Mouse (Mus musculus) stomach, embryonic 14.5 days (tissue): ENCODE data around the gene Nckap5l. TPM values are rescaled to one million over a fixed set of nuclear protein-coding genes. Genes with fewer than 3 reads are reported as not detected.

ENCODE experiments used
- ATAC-seq: fragments of 200-750 bp; cut with Nextera tagmentation; 2 replicates; pipeline ENCODE4 v1.8.0; 2017; ENCODE audit warnings: low read depth, moderate TSS enrichment; ENCODE audit not compliant: insufficient number of reproducible peaks, insufficient read depth, low FRiP score
- H3K27ac ChIP-seq: fragments of 300-500 bp; sonication (generic); 2 replicates; pipeline ENCODE4 v1.5.1; 2014; ENCODE audit warnings: mild to moderate bottlenecking, low read length, moderate library complexity, mixed read lengths
- H3K27me3 ChIP-seq: fragments of 300-500 bp; sonication (generic); 2 replicates; pipeline ENCODE4 v1.6.1; 2014; ENCODE audit warnings: low read length, control low read depth, mixed read lengths; ENCODE audit not compliant: control insufficient read depth, insufficient read depth
- H3K36me3 ChIP-seq: fragments of 300-500 bp; sonication (generic); 2 replicates; pipeline ENCODE4 v1.6.1; 2014; ENCODE audit warnings: mild to moderate bottlenecking, control low read depth, low read length, moderate library complexity, mixed read lengths; ENCODE audit not compliant: control insufficient read depth, insufficient read depth
- H3K4me1 ChIP-seq: fragments of 300-500 bp; sonication (generic); 2 replicates; pipeline ENCODE4 v1.6.1; 2014; ENCODE audit warnings: low read length, control low read depth, mixed read lengths; ENCODE audit not compliant: control insufficient read depth, insufficient read depth
- H3K4me2 ChIP-seq: fragments of 300-500 bp; sonication (generic); replicated peaks from 2 replicates; pipeline ENCODE4 v1.6.1; 2014; ENCODE audit warnings: low read depth, low read length, control low read depth
- H3K4me3 ChIP-seq: fragments of 300-500 bp; sonication (generic); 2 replicates; pipeline ENCODE4 v1.5.1; 2014; ENCODE audit warnings: low read depth, low read length, control low read depth
- H3K9ac ChIP-seq: fragments of 300-500 bp; sonication (generic); replicated peaks from 2 replicates; pipeline ENCODE4 v1.6.1; 2014; ENCODE audit warnings: low read depth, mild to moderate bottlenecking, control low read depth, low read length, moderate library complexity, mixed read lengths
- H3K9me3 ChIP-seq: fragments of 300-500 bp; sonication (generic); 2 replicates; pipeline ENCODE4 v1.6.1; 2016; ENCODE audit warnings: low read depth, low read length, control low read depth; ENCODE audit not compliant: control insufficient read depth
- WGBS: fragments of 180-500 bp; shearing (Covaris S2); extraction: QIAGEN DNeasy Blood & Tissue Kit; methylation state at CpG from one replicate; pipeline ENCODE4 v1.1.7; 2014; 5-methylcytosine and 5-hydroxymethylcytosine counted together
- polyA plus RNA-seq: library from polyadenylated mRNA; unstranded; fragments of >200 nt; fragmentation: Nextera tagmentation; extraction: Ambion mirVana; gene quantifications from 2 replicates; pipeline ENCODE4 v1.2.1, GENCODE M21; 2014

Gene Nckap5l
- polyA plus RNA-seq, 1 experiment from 2014 or later: 8.9 TPM

DNA sequence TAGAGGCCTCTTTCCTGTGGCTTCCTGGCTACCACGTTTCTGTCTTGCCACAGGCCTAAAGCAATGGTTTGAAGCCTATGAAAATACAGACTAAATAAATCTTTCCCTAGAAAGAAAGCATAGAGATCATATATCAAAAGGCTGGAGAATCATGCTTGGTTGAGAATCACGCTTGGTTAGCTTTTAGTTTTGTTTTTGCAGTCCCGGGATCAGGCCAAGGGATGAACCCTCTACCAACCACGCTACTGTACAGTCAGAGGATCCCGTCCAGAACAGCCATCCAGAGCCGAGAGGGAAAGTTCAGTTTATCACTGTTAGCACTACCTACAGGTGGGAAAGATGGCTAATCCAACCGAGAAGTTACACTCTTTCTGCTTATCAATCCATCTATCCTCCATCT is 15.2 kb downstream of the Nckap5l start:
- no peaks in the 10 kb centered on the region for H3K9me3 ChIP-seq
- WGBS: 77% methylated on average over 7 of the region's 7 CpGs
- H3K9ac ChIP-seq: no peak overlapping the region
- no peak for ATAC-seq
- H3K4me1 ChIP-seq: peaks cover 34% of the 10 kb centered on the region
- no peak overlapping the region for H3K4me2 ChIP-seq
- no peak overlapping the region for H3K4me3 ChIP-seq
- H3K27me3 ChIP-seq: no peaks in the 10 kb centered on the region
- H3K36me3 ChIP-seq: no peaks in the 10 kb centered on the region; the same call in 1 of the 2 replicates
- H3K27ac ChIP-seq: peak overlapping the region; percentile 93; the same call in 1 of the 2 replicates

DNA sequence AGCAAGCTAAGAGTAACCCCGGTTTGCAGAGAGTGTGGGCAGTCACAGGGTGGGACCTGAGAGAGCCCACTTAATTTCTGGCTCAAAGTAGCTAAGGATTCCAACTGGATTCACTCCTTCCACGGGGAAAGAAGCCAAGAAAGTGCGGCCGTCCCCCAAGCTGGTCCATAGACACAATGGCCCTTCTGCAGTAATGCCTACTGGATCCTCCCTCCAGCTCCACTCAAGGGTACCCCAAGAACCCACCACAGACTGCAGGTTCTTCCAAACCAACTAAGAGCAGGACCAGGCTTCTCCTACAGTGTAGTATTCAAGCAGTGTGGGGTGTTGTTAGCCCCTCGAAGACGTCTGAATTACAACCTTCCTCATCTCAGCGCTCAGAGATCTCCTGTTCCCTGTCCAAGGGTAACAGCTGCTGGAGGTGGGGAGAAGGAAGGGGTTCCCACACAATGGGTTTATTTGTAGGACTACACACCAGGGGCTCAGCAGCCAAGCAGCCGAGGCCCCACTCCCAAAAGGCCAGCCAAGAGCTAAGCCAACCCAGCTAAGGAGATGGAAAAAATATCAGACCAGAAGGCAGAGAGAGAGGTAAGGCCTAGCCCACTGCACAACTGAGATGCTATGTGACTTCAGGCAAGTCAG is 16.6 kb downstream of the Nckap5l start:
- Histone ChIP-seq H3K4me3 (no peak overlapping the region), H3K27me3 (no peaks in the 10 kb centered on the region), H3K4me2 (peak overlapping the region; percentile 28), H3K9me3 (no peaks in the 10 kb centered on the region), H3K9ac (no peak overlapping the region), H3K4me1 (peaks cover 43% of the 10 kb centered on the region), H3K36me3 (no peaks in the 10 kb centered on the region; the same call in 1 of the 2 replicates), H3K27ac (peak overlapping the region; percentile 93)
- ATAC-seq: peak; percentile 40
- WGBS: 19% methylated on average over 8 of the region's 8 CpGs

GRCm38 (mm10) chr15:99440112-99440815 is 17.3 kb downstream of the Nckap5l start:
- peaks cover 43% of the 10 kb centered on the region for H3K4me1 ChIP-seq
- no peaks in the 10 kb centered on the region for H3K27me3 ChIP-seq
- H3K4me2 ChIP-seq: peak overlapping the region; percentile 28
- WGBS: 44% methylated on average over 2 of the region's 2 CpGs
- H3K9ac ChIP-seq: no peak overlapping the region
- H3K27ac ChIP-seq: peak overlapping the region; percentile 93
- no peak overlapping the region for H3K4me3 ChIP-seq
- H3K9me3 ChIP-seq: no peaks in the 10 kb centered on the region
- peak; percentile 82 for ATAC-seq
- no peaks in the 10 kb centered on the region; the same call in 1 of the 2 replicates for H3K36me3 ChIP-seq

DNA sequence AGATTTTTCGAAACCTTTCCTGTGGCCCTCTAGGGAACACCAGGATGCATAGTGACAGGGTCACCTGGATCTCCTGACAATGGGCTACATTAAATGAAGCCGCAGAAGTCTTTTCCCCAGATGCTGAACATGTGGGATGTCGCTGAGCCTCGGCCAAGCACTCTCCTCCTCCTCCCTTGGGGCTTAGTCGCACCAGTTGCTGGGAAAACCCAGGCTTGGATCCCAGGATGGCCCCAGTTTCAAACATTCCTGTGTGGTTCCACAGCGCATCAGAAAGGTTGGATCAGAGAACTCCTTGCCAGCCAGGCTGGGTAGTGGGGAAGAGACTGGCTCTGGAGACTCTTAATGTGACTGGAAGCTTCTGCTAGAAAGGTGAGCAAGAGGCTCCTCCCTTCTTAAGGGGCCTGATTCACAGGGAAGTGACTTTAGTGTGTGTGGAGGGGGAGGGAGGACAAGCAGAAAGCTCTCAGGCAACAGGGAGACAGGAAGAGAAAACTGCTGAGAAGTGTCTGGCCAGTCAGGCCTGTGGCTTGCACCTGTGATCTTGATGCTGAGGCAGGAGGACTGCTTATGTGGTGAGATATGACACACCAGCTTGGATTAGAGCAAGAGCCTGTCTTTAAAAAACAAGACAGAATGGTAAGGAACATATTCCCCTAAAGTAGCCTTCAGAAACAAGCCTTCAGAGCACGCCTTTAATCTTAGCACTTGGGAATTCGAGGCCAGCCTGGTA is 18.4 kb downstream of the Nckap5l start:
- Histone ChIP-seq H3K4me1 (peaks cover 43% of the 10 kb centered on the region), H3K27ac (peak overlapping the region; percentile 52; the same call in 1 of the 2 replicates), H3K36me3 (no peaks in the 10 kb centered on the region; the same call in 1 of the 2 replicates), H3K4me2 (no peak overlapping the region), H3K9ac (no peak overlapping the region; the same call in 1 of the 2 replicates), H3K4me3 (no peak overlapping the region), H3K9me3 (no peaks in the 10 kb centered on the region), H3K27me3 (no peaks in the 10 kb centered on the region)
- 73% methylated on average over 8 of the region's 8 CpGs for WGBS
- no peak for ATAC-seq

GRCm38 (mm10) chr15:99433913-99434312 is 23.6 kb downstream of the Nckap5l start:
- no peak overlapping the region for H3K9ac ChIP-seq
- peaks cover 11% of the 10 kb centered on the region; the same call in 1 of the 2 replicates for H3K4me1 ChIP-seq
- 86% methylated on average over 12 of the region's 12 CpGs for WGBS
- H3K36me3 ChIP-seq: peaks cover 17% of the 10 kb centered on the region
- no peaks in the 10 kb centered on the region for H3K27me3 ChIP-seq
- no peak overlapping the region for H3K4me2 ChIP-seq
- no peaks in the 10 kb centered on the region for H3K9me3 ChIP-seq
- no peak overlapping the region for H3K4me3 ChIP-seq
- no peak for ATAC-seq
- H3K27ac ChIP-seq: no peak overlapping the region

- WGBS: 89% methylated on average over 16 of the region's 16 CpGs
- Histone ChIP-seq H3K27ac (no peak overlapping the region), H3K27me3 (no peaks in the 10 kb centered on the region), H3K9me3 (no peaks in the 10 kb centered on the region), H3K4me2 (no peak overlapping the region), H3K4me1 (peaks cover 9% of the 10 kb centered on the region; the same call in 1 of the 2 replicates), H3K4me3 (no peak overlapping the region), H3K9ac (no peak overlapping the region), H3K36me3 (peaks cover 21% of the 10 kb centered on the region)
- ATAC-seq: no peak
Measured at GRCm38 (mm10) chr15:99433081-99433718, 24.3 kb downstream of the Nckap5l start.

DNA sequence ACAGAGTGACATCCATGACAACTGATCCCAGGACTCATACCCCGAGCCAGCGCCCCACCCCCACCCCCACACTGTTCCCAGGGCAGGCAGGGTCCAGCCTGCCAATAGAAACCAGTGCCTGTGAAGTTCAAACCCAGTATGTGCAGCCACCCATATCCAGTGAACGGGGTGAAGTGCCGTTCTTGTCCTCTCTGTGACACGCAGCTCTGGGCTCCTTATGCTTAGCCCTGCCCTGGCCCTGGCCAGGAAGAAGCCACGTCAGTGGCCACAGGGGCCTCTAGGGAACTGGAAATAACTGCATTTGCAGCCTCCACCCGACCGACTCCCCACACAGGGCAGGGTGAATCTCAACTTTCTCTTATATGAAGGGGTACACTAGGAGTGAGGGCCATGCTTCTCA is 25.6 kb downstream of the Nckap5l start:
- peaks cover 7% of the 10 kb centered on the region; the same call in 1 of the 2 replicates for H3K4me1 ChIP-seq
- H3K9ac ChIP-seq: no peak overlapping the region
- H3K27ac ChIP-seq: no peak overlapping the region
- H3K4me2 ChIP-seq: no peak overlapping the region
- peaks cover 34% of the 10 kb centered on the region for H3K36me3 ChIP-seq
- no peaks in the 10 kb centered on the region for H3K27me3 ChIP-seq
- ATAC-seq: no peak
- 79% methylated on average over 8 of the region's 8 CpGs for WGBS
- no peaks in the 10 kb centered on the region for H3K9me3 ChIP-seq
- H3K4me3 ChIP-seq: no peak overlapping the region

DNA sequence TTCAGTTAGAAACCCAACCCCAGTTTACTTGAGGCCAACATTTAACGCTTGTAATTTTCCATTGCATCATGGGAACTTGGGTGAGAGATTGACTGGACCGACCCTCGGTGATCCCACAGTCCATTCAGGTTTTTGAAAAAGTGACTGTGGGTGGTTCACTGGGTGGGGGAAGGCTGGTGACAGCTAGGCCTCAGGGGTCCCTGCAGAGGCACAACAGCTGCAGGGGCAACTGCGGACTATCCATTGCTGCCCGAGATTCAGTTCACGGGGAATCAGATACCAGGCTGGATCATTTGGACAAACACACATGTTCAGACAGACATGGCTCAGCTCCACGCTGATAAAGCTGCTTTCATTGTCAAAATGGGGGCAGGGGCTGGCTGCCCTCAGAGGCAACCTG is 26.0 kb downstream of the Nckap5l start:
- Histone ChIP-seq H3K27me3 (no peaks in the 10 kb centered on the region), H3K4me3 (no peak overlapping the region), H3K27ac (no peak overlapping the region), H3K36me3 (peaks cover 38% of the 10 kb centered on the region), H3K4me2 (no peak overlapping the region), H3K9me3 (no peaks in the 10 kb centered on the region), H3K4me1 (peaks cover 4% of the 10 kb centered on the region; the same call in 1 of the 2 replicates), H3K9ac (no peak overlapping the region)
- 82% methylated on average over 7 of the region's 7 CpGs for WGBS
- ATAC-seq: no peak
